Mouse (Mus musculus): ENCODE measurements around the gene Dap. TPM values are rescaled to one million over a fixed set of nuclear protein-coding genes. Genes with fewer than 3 reads are reported as not detected.
A peak's percentile ranks its signal among the peaks of the same experiment; 100 is the strongest.

The Dap gene
- polyA plus RNA-seq, 1 experiment from 2014 or later: 127 TPM

DNA sequence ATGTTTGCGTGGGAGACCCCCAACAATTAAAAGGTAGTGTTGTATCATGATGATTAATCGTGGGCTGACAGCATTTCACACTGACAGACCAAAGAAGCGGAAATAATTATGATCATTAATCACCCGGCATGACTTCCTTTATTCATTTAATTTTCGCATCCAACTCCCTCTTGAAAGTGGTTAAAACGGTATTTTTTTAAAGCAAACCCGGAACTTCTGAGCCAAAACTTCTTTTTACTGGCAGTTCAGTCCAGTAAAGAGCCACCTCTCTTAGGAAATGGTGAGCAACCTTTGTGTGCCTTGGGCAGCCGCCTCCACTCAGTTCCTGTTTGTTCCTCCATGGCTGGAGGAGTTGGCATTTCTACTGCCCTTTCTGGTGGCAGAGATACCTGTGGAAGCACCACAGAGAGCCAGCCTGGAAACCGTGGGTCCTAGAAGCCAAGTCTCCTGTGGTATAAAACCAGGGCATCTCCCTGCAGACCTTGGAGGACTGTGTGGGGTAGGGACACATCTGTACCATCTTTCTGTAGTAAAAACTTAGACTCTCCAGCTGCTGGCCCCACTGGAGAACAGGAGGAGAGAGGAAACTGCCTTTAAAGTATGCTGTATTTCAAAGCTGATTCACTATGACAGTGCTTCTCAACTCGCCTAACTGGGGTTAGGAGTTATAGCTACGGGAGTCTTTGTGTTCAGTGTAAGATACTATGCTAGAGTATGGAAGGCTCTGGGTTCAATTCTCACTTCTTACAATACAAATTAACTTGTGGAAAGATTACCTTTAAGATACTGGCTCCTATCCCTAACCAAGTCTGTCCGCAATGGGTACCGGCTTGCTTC lies 910 bp downstream of the Dap start:
- WGBS: 19% methylated on average over 13 of the region's 13 CpGs
- TF ChIP-seq CTCF (IDR thresholded peaks at IDR 0.05; ENCODE audit: low read depth): no peak
- peak overlapping the region; percentile 94 for H3K9ac ChIP-seq (ENCODE audit: low read depth, low read length)

DNA sequence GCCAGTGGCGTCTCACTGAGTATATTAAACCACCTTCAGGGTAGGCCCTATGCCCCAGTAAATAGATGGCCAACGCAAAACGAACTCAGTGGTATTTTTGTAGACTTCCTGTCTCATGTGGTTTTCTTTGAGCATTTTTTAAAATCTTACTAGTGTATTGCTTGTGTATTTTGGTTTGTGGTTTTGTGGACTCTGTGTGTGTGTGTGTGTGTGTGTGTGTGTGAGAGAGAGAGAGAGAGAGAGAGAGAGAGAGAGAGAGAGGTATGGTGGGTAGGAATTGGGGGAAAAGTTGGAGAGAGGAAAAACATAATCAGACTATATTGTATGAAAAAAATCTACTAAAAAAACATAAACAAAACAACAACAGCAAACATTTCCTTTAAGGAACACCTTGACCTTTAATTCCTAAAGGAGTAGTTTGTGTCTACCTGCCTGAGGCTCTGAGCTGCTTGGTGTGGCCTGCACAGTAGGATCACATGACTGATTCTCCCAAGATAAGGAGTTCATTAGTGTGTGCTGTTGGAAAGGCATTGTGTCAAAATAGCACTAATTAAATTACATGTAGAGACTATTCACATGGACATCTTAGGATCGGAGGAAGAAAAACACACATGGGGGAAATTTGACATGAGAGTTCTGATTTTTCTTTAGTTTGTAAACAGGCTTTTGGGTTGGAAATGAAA lies 1.7 kb downstream of the Dap start:
- peak overlapping the region; percentile 93 for H3K4me2 ChIP-seq (ENCODE audit: low read length)
- no peaks in the 10 kb centered on the region for H3K9me3 ChIP-seq (replicated peaks; ENCODE audit: low read length)
- H3K27me3 ChIP-seq (ENCODE audit: insufficient read depth, low read length): no peaks in the 10 kb centered on the region
- peak overlapping the region; percentile 93; the same call in 1 of the 2 replicates for H3K27ac ChIP-seq
- 69% methylated on average over 4 of the region's 4 CpGs for WGBS
- TF ChIP-seq CTCF (IDR thresholded peaks at IDR 0.05; ENCODE audit: low read depth): no peak
- no peak for DNase-seq (ENCODE audit: low spot score)
- H3K4me3 ChIP-seq (replicated peaks; ENCODE audit: low read depth, low read length): peak overlapping the region; percentile 97; the same call in 1 of the 2 replicates
- no peak overlapping the region for H3K9ac ChIP-seq (ENCODE audit: low read depth, low read length)
- H3K4me1 ChIP-seq (replicated peaks; ENCODE audit: insufficient read depth, low read length): 0 out of 2 replicates have a peak, but pooled peaks cover 3% of the 10 kb centered on the region
- no peaks in the 10 kb centered on the region for H3K36me3 ChIP-seq (ENCODE audit: insufficient read depth, low read length)
- ATAC-seq (replicated peaks; ENCODE audit: low FRiP score, low read depth): no peak

More for the DNA sequence above, 910 bp downstream of the Dap start:
- no peaks in the 10 kb centered on the region for H3K9me3 ChIP-seq (replicated peaks; ENCODE audit: low read length)
- ATAC-seq (replicated peaks; ENCODE audit: low FRiP score, low read depth): no peak
- DNase-seq (ENCODE audit: low spot score): peak; percentile 70
- H3K27ac ChIP-seq: peak overlapping the region; percentile 93
- peak overlapping the region; percentile 97 for H3K4me3 ChIP-seq (replicated peaks; ENCODE audit: low read depth, low read length)
- peak overlapping the region; percentile 93 for H3K4me2 ChIP-seq (ENCODE audit: low read length)
- no peaks in the 10 kb centered on the region for H3K36me3 ChIP-seq (ENCODE audit: insufficient read depth, low read length)
- H3K27me3 ChIP-seq (ENCODE audit: insufficient read depth, low read length): no peaks in the 10 kb centered on the region
- H3K4me1 ChIP-seq (replicated peaks; ENCODE audit: insufficient read depth, low read length): 0 out of 2 replicates have a peak, but pooled peaks cover 3% of the 10 kb centered on the region

DNA sequence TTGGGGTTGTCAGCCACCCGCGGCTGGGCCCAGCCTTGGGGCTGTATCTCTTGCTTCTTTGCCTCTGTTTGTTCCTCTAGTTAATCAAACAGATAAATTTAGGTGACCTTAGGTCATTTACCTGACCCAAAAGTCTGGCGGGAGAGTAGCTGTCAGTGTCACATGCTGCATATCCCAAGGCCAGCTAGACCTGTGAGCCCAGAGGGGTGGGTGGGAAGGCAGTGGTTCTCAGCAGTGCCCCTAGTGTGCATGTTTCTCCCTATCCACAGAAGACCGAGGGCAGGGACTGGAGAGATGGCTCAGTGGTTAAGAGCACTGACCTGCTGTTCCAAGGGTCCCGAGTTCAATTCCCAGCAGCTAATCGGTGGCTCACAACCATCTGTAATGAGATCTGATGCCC lies 2.4 kb downstream of the Dap start:
- ATAC-seq (replicated peaks; ENCODE audit: low FRiP score, low read depth) (no peak), DNase-seq (ENCODE audit: low spot score) (no peak)
- peak; percentile 36; the same call in 1 of the 2 replicates for TF ChIP-seq CTCF (IDR thresholded peaks at IDR 0.05; ENCODE audit: low read depth)
- Histone ChIP-seq H3K27me3 (ENCODE audit: insufficient read depth, low read length) (no peaks in the 10 kb centered on the region), H3K36me3 (ENCODE audit: insufficient read depth, low read length) (no peaks in the 10 kb centered on the region), H3K4me3 (replicated peaks; ENCODE audit: low read depth, low read length) (no peak overlapping the region), H3K9ac (ENCODE audit: low read depth, low read length) (no peak overlapping the region), H3K27ac (no peak overlapping the region), H3K9me3 (replicated peaks; ENCODE audit: low read length) (no peaks in the 10 kb centered on the region), H3K4me2 (ENCODE audit: low read length) (0 out of 2 replicates have a peak overlapping the region, but pooled peaks have one; percentile 13), H3K4me1 (replicated peaks; ENCODE audit: insufficient read depth, low read length) (0 out of 2 replicates have a peak, but pooled peaks cover 3% of the 10 kb centered on the region)
- WGBS: 72% methylated on average over 6 of the region's 6 CpGs

DNA sequence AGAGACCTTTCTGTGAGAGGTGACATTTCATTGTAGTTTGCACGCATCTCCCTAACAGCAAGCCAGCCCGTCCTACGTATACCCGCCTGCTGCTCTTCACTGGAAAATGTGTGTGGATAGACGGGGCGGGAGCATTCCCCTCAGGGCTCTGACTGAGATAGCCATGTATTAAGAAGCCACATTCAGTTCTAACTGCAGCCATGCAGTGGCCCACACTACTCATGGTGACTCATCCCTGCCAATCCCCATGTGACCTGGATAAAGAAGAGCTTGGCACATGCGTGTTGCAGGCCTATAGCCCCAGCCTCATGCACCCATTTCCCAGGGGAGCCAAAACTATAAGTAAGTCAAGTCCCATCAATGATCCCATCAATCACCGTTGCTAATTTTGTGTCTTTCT lies 3.7 kb downstream of the Dap start:
- no peak for DNase-seq (ENCODE audit: low spot score)
- Histone ChIP-seq H3K36me3 (ENCODE audit: insufficient read depth, low read length) (peaks cover 2% of the 10 kb centered on the region; the same call in 1 of the 2 replicates), H3K9ac (ENCODE audit: low read depth, low read length) (no peak overlapping the region), H3K4me1 (replicated peaks; ENCODE audit: insufficient read depth, low read length) (0 out of 2 replicates have a peak, but pooled peaks cover 3% of the 10 kb centered on the region), H3K4me3 (replicated peaks; ENCODE audit: low read depth, low read length) (no peak overlapping the region), H3K4me2 (ENCODE audit: low read length) (no peak overlapping the region), H3K9me3 (replicated peaks; ENCODE audit: low read length) (no peaks in the 10 kb centered on the region), H3K27ac (no peak overlapping the region), H3K27me3 (ENCODE audit: insufficient read depth, low read length) (no peaks in the 10 kb centered on the region)
- 91% methylated on average over 8 of the region's 8 CpGs for WGBS
- TF ChIP-seq CTCF (IDR thresholded peaks at IDR 0.05; ENCODE audit: low read depth): no peak
- ATAC-seq (replicated peaks; ENCODE audit: low FRiP score, low read depth): no peak

DNA sequence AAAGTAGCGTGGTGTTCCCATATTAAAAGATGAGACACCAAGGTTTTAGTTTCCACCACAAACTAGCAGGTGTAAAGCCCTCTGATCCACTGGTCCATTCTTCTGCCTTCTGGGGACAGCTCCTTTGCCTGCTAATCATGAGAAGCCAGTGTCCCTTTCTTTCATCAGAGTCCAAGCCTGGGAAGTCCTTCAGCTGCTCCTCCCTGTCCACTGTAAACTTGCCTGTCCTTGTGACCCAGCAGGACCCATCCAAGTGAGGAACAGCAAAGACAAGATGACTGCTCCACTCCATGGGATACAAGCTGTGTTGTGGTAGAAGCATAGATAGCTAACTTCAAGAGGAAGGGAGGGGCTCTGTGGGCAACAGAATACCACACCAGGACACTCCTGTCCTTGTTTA lies 8.9 kb downstream of the Dap start:
- ATAC-seq (replicated peaks; ENCODE audit: low FRiP score, low read depth) (no peak), DNase-seq (ENCODE audit: low spot score) (no peak)
- Histone ChIP-seq H3K36me3 (ENCODE audit: insufficient read depth, low read length) (peaks cover 2% of the 10 kb centered on the region; the same call in 1 of the 2 replicates), H3K9ac (ENCODE audit: low read depth, low read length) (no peak overlapping the region), H3K9me3 (replicated peaks; ENCODE audit: low read length) (no peaks in the 10 kb centered on the region), H3K27me3 (ENCODE audit: insufficient read depth, low read length) (no peaks in the 10 kb centered on the region), H3K4me3 (replicated peaks; ENCODE audit: low read depth, low read length) (no peak overlapping the region), H3K27ac (no peak overlapping the region), H3K4me2 (ENCODE audit: low read length) (no peak overlapping the region), H3K4me1 (replicated peaks; ENCODE audit: insufficient read depth, low read length) (0 out of 2 replicates have a peak, but pooled peaks cover 2% of the 10 kb centered on the region)
- TF ChIP-seq CTCF (IDR thresholded peaks at IDR 0.05; ENCODE audit: low read depth): no peak
- WGBS: 100% methylated on average over 1 of the region's 1 CpGs
